Mouse (Mus musculus): ENCODE results near the gene U2surp. TPM values are rescaled to one million over a fixed set of nuclear protein-coding genes. Genes with fewer than 3 reads are reported as not detected.

U2surp gene
- total RNA-seq, 2 experiments from 2014 or later = 116 to 251 TPM

Other genes with a start within 250 kb of the U2surp start
- gene Chst2, start 105.3 kb downstream of the U2surp start, total RNA-seq (2014; fragmentation: Nextera tagmentation) = not detected in 2 replicates
- gene Chst2, start 105.3 kb downstream of the U2surp start, total RNA-seq (2017) = 0.04 and 0.14 TPM in 2 replicates
- gene Paqr9, start 47.7 kb upstream of the U2surp start, total RNA-seq (2014; fragmentation: Nextera tagmentation) = 31.8 and 38.8 TPM in 2 replicates
- 18.1 and 22.1 TPM in 2 replicates for gene Paqr9, start 47.7 kb upstream of the U2surp start, total RNA-seq (2017)
- gene Pcolce2, start 125.6 kb upstream of the U2surp start, total RNA-seq (2014; fragmentation: Nextera tagmentation) = not detected in 2 replicates
- gene Pcolce2, start 125.6 kb upstream of the U2surp start, total RNA-seq (2017) = not detected in 2 replicates
- 0.20 TPM in 1 of 2 replicates, not detected in the other for gene Trpc1, start 238.4 kb upstream of the U2surp start, total RNA-seq (2014; fragmentation: Nextera tagmentation)
- 0.09 TPM in 1 of 2 replicates, not detected in the other for gene Trpc1, start 238.4 kb upstream of the U2surp start, total RNA-seq (2017)

All from megakaryocyte-erythroid progenitor cell, adult 5-6 weeks (primary cell).